Mouse (Mus musculus): ENCODE measurements around the gene Sntb2.

- TF ChIP-seq SIN3A (IDR thresholded peaks at IDR 0.05; ENCODE audit: low read length) (no peak), CTCF (IDR thresholded peaks at IDR 0.05 in 2 of 3, conservative IDR thresholded peaks at IDR 0.05 in 1 of 3; ENCODE audit: control insufficient read depth in 1 of 3, insufficient read depth in 1 of 3, low read depth in 2 of 3, low read length in 3 of 3, poor library complexity in 1 of 3, severe bottlenecking in 1 of 3) (no peak), ZC3H11A (IDR thresholded peaks at IDR 0.05; ENCODE audit: low read depth, low read length) (no peak)
Observed at GRCm38 (mm10) chr8:106974754-106975153, 39.2 kb downstream of the Sntb2 start.
